Mouse (Mus musculus) v-Abl transformed pro-B cells (cell line): ENCODE results near the gene Serinc4.
"Not testable (repeated sequence)": the region's sequence is repeated elsewhere in the genome, so short reads cannot be mapped to it uniquely, and the experiment has no call there.

ENCODE experiments used
- in situ Hi-C, 2 experiments: fragments of 400-800 bp; cut with MboI; formaldehyde crosslinking; loops; one replicate each; pipeline ENCODE4 v1.15.1; 2025; ENCODE audit not compliant: unreplicated experiment in 2 of 2

Gene Serinc4

GRCm38 (mm10) chr2:121456692-121457642 is at the start of gene Serinc4:
Gene Serinc4, minus strand, starts transcription at chr2:121456781.
- in situ Hi-C loops, result no loop called here

DNA sequence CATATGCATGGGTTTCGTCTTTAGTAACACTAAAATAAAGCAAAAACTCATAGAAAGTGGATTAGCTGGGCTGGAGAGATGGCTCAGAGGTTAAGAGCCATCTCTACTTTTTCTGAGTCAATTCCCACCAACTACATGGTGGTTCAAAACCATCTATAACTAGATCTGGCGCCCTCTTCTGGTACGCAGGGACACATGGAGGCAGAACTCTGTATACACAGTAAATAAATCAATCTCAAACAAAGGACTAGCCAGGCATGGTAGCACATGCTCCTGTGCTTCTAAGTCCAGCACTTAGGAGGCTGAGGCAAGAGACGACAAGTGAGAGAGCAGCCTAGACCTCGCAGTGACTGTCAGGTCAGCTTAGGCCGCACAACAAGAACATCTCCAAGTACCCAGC is 45.0 kb upstream of the Serinc4 start:
- in situ Hi-C loops, result not testable (repeated sequence)

GRCm38 (mm10) chr2:121484403-121484802 is 27.8 kb upstream of the Serinc4 start:
- in situ Hi-C loops, result loop anchor here (5.0 kb wide), 1 partner anchor 77 kb away; no protein-coding TSS in a partner anchor

GRCm38 (mm10) chr2:121483576-121483975 is 27.0 kb upstream of the Serinc4 start:
- in situ Hi-C loops, result loop anchor here (5.0 kb wide), 1 partner anchor 76 kb away; no protein-coding TSS in a partner anchor

DNA sequence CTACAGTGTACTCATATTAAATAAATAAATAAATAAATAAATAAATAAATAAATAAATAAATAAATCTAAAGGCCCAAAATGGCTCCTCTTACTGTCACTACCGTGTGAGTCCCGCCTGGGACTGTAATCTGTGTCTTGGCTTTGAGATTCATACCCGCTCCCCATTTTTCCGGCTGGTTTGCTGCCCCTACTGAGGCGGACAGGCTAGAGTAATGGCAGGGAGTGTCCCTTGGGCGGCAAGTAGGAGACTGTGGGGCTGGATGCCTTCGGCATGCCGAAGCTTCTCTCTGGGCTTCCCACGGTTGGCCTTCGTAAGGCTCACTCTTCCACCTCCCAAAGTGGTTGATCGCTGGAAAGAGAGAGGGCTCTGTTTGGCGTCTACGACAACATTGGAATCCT is 24.3 kb upstream of the Serinc4 start:
- in situ Hi-C loops, result loop anchor here (5.0 kb wide), 1 partner anchor 74 kb away; no protein-coding TSS in a partner anchor

GRCm38 (mm10) chr2:121480498-121480897 is 23.9 kb upstream of the Serinc4 start:
- in situ Hi-C loops, result loop anchor here (5.0 kb wide), 1 partner anchor 73 kb away; no protein-coding TSS in a partner anchor

DNA sequence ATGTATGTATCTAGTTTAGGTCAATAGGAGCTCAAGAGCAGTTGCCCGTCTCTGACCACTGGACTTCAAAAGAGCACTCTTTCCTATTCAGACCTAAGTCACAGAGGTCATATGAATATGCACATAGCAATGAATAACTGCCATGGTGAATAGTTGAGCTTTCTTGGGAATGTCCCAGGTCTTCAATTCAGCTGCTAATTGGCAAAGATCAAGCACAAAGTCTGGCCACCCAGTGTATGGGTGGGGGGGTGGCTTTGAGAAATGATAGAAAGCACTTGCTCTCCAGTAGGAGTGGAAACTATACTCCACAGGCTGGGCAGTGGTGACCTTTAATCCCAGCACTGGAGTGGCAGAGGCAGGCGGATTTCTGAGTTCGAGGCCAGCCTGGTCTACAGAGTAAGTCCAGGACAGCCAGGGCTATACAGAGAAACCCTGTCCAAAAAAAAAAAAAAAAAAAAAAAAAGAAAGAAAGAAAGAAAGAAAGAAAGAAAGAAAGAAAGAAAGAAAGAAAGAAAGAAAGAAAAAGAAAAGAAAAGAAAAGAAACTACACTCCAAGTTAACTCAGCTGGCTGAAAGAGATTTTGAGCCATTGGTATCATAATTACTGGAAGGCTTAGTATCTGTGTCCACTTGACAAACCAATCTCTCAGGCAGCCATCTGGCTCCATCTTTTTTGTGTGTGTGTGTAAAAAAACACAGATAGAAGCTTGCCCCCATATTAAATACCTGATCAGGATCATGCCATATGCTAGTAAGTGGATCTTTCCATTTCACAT is 21.1 kb upstream of the Serinc4 start:
- in situ Hi-C loops, result no loop called here

GRCm38 (mm10) chr2:121475306-121475705 is 18.7 kb upstream of the Serinc4 start:
- in situ Hi-C loops, result not testable (repeated sequence)

GRCm38 (mm10) chr2:121474180-121474535 is 17.6 kb upstream of the Serinc4 start:
- in situ Hi-C loops, result no loop called here

DNA sequence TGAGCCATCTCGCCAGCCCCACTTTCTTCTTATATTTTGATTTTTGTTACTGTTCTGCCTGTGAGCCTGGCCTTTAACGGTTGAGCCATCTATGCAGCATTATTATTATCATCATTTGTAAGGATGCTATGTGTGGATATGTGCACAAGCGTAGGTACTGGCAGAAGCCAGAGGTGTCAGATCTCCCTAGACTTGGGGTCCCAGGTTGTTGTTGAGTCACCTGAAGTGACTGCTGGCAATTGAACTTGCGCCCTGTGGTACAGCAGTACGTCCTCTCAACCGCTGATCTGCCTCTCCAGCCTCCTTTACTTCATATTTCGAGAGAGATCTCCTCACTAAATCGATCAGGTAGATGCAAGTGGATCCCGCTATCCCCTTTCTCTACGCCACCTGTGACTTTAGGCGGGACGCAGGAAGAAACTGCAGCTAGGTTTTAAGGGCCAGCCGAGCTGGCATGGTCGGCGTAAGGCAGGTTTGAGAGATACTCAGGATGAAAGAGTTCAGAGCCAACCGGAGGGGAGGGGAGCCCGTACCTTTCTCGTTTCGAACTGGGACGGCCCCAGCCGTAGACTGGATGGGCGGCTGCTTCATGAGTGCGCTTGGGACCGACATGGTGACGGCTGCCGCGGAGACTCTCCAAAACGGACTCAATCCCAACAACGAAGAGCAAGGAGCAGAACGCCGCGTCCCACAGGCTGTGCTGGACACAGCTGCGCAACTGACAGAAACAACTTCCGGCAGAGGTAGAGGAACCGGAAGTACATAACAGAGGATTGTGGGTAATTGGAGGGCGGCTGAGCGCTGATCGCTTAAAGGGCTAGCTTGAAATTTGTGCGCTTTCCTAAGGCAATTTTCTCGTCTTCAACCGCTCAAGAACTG is 17.0 kb upstream of the Serinc4 start, which contains the start of gene Mfap1b:
Gene Mfap1b, minus strand, starts transcription at position 767 of the 879 bp plus-strand sequence.
- in situ Hi-C loops, result not testable (repeated sequence)

- in situ Hi-C loops, result not testable (repeated sequence)
These were observed 16.2 kb upstream of the Serinc4 start for GRCm38 (mm10) chr2:121472783-121473182.

DNA sequence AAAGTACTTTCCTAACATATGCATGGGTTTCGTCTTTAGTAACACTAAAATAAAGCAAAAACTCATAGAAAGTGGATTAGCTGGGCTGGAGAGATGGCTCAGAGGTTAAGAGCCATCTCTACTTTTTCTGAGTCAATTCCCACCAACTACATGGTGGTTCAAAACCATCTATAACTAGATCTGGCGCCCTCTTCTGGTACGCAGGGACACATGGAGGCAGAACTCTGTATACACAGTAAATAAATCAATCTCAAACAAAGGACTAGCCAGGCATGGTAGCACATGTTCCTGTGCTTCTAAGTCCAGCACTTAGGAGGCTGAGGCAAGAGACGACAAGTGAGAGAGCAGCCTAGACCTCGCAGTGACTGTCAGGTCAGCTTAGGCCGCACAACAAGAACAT is 12.4 kb upstream of the Serinc4 start:
- in situ Hi-C loops, result not testable (repeated sequence)

DNA sequence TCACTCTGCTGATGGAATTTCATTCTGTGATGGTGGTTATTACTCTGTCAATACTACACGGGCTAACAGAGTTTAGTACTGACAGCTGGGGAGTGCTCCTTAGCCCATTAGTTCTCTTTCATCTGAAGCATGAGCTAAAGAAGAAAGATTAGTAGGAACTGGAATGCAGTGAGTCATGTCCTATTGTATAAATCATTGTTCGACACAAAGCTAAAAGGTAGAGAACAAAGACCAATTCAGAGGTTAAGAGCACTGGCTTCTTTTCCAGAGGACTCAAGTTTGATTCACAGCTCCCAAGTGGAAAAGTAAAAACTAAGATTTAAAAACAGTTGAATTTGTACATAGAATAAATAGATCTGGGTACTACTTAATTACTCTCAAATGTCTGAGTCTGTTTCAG is 3.5 kb upstream of the Serinc4 start:
- in situ Hi-C loops, result loop anchor here in 1 of 2 experiments (5.0 kb wide), 1 partner anchor 37 kb away; no protein-coding TSS in a partner anchor

DNA sequence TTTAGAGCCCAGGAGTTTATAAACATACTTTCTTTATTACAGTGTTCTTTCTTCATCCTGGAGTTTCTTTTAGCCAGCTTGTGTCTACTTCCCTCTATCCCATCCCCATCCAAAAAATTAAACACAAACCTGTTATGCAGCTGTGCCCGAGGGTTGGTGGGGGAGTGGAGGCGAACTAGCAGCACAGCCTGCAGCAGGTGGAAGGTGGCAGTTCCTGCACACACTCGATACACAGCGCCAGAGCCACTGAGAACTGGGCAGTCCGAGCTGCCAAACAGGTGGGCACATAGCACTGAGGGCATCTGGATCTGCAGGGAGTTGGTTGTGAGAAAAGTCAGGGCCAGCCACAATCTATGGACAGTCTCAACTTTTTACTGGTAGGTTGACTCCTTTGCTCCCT is 1.0 kb downstream of the Serinc4 start:
- in situ Hi-C loops, result no loop called here

GRCm38 (mm10) chr2:121453917-121454316 is 2.7 kb downstream of the Serinc4 start:
- in situ Hi-C loops, result no loop called here

DNA sequence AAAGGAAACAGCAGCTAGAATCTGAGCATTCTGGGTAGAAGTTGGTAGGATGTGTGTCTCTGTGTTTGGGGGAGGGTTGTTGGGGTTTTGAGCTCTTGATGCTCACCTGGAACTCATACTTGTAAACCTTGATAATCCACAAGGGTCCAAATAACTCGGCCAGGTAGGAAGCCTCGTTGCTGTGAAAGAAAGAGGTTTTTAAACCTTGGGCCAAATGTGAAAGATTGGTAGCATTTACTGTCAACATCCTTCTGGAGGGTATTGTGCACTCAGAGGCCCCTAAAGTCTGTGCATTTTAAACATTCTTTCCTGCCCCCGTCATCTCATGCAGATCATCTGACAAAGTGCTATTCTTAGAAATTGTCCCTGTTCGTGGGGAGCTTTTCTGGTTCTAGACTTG is 3.6 kb downstream of the Serinc4 start, which contains the start of gene Hypk:
Gene Hypk, plus strand, starts transcription at position 301 of the 400 bp plus-strand sequence.
- in situ Hi-C loops, result no loop called here

GRCm38 (mm10) chr2:121452361-121452760 is 4.2 kb downstream of the Serinc4 start:
- in situ Hi-C loops, result no loop called here

- in situ Hi-C loops, result no loop called here
These were observed 6.5 kb downstream of the Serinc4 start for GRCm38 (mm10) chr2:121450093-121450492.

DNA sequence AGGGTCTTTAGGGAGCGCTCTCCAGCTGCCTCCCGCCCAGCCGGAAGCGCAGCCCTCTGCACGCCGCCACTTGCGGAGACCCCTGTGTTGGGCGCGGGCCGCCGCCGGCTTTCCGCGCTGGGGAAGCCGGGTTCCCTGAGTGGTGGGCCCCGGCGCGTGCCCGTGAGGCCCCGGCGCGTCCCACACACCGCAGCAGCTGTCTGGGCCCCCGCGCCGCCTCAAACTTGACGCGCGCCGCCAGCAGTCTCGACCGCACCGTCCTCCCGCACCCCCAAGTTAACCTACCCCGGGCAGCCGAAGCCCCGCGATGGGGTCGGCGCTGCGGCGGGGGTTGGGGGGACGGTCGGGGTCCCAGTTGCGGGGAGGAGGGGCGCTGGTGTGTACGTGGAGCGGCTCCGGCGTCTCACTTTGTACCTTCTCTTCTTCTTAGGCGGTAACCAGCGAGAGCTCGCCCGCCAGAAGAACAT is 7.0 kb downstream of the Serinc4 start:
- in situ Hi-C loops, result loop anchor here in 1 of 2 experiments (5.0 kb wide), 1 partner anchor 37 kb away; the partner anchor contains the start of genes Catsper2 and Pdia3
